Mouse (Mus musculus) megakaryocyte, embryonic 14.5 days (primary cell): ENCODE data around the gene Arhgap44.

Experiments used
- FLI1 ChIP-seq: IDR thresholded peaks from 2 replicates; pipeline ENCODE4 v1.6.1; 2012; ENCODE audit warnings: low read length, inconsistent platforms, mixed read lengths
- GATA1 ChIP-seq: IDR thresholded peaks from 3 replicates; pipeline ENCODE4 v1.6.1; 2012; ENCODE audit warnings: mixed read lengths, low read length, inconsistent platforms, borderline replicate concordance

DNA sequence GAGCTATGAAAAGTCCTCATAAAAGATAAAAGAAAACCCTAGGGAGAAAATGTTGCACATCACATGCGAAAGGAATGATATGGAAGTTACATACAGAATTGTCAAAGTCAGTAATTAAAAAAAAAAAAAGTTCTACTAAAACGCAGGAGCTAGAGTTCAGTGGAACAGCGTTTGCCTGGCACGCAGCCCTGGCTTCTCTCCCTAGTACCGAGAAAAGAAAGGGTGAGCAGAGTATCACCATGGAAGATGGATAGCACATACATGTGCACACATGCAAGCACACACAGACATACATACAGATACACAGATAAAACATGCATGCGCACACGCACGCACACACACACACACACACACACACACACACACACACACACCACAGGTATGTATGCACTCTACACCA lies 82.0 kb downstream of the Arhgap44 start:
- no peak for TF ChIP-seq GATA1
- TF ChIP-seq FLI1: no peak
